Mouse (Mus musculus) colon, adult 2 months (tissue): ENCODE results near the gene Sox6. TPM values are rescaled to one million over a fixed set of nuclear protein-coding genes. Genes with fewer than 3 reads are reported as not detected.

Source experiments
- polyA plus RNA-seq: library from polyadenylated mRNA; depleted of rRNA; stranded (reverse); fragments of >200 nt; gene quantifications from 2 replicates; pipeline ENCODE4 v1.2.3, GENCODE M21; 2012; rRNA removed

The Sox6 gene
- polyA plus RNA-seq, result 3.9 and 6.4 TPM in 2 replicates

GRCm38 (mm10) chr7:116038511-116038910 is at the start of gene Sox6:
TSS of gene Sox6 (minus strand) at chr7:116038796.

GRCm38 (mm10) chr7:116084366-116084765 is 45.8 kb upstream of the Sox6 start, which contains the start of gene Gm4353:
TSS of gene Gm4353 (minus strand) at chr7:116084635.

DNA sequence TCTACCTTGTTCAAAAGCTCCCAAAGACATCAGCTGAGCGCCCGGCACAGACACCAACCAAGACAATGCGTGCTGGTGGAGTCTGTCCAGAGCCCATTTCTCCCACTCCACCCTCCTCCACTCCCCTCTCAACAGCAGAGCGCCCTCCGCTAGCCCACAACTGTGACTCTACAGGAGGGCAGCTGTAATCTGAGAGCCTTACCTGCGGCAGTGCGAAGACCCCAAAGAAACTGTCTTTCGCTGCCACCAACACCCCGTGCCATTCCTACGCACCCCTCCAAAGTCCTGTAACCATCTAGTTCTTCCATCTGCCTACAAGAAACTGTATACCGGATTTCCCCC is 571 bp upstream of the Sox6 start, which contains the start of gene 1110004F10Rik:
Gene 1110004F10Rik (plus strand): TSS at position 202 of the 342 bp plus-strand sequence.

Other genes starting within 250 kb of the Sox6 start
- 23.0 and 25.9 TPM in 2 replicates for gene 1110004F10Rik, start 601 bp upstream of the Sox6 start, polyA plus RNA-seq
- 0.13 and 0.38 TPM in 2 replicates for gene Gm4353, start 45.8 kb upstream of the Sox6 start, polyA plus RNA-seq